ENCODE assay signal across 14 mouse cellular contexts in genomic region chr19:57180333-57180732, GRCm38 (mm10).
DNase-seq lines count a peak whose midpoint lies in the region; ATAC-seq and TF ChIP-seq lines count a peak whose summit lies in the region.
"Had no signal": no experiment of that assay in that cellular context is flagged by ENCODE, and none has a peak within 500 bp of the region (broad histone marks: within the 10 kb centered on the region; RNA-seq: fewer than 3 reads in every experiment).

No protein-coding gene starts in this region.

- H3K4me1 ChIP-seq in kidney, postnatal 0 days (replicated peaks; ENCODE audit: insufficient read depth, low read length): peaks cover 25% of the 10 kb centered on the region
- peaks cover 37% of the 10 kb centered on the region for H3K4me1 ChIP-seq in brown adipose tissue, adult 24 weeks (ENCODE audit: control insufficient read depth, insufficient read depth, insufficient read length, low read length)

- no peak overlapping the region for H3K9ac ChIP-seq in kidney, postnatal 0 days (ENCODE audit: low read depth, low read length)
- H3K9ac ChIP-seq: neural tube, embryonic 15.5 days had no signal

- no peaks in the 10 kb centered on the region for H3K27me3 ChIP-seq in kidney, postnatal 0 days (ENCODE audit: insufficient read depth, low read length)
- H3K27me3 ChIP-seq: neural tube, embryonic 15.5 days had no signal

- H3K4me2 ChIP-seq in kidney, postnatal 0 days (ENCODE audit: low read length): no peak overlapping the region
- H3K4me2 ChIP-seq: neural tube, embryonic 15.5 days had no signal

- H3K36me3 ChIP-seq in kidney, postnatal 0 days (ENCODE audit: insufficient read depth, low read length): no peaks in the 10 kb centered on the region
- H3K36me3 ChIP-seq: neural tube, embryonic 15.5 days had no signal

- H3K4me3 ChIP-seq in kidney, postnatal 0 days (replicated peaks; ENCODE audit: low read depth, low read length): no peak overlapping the region
- H3K4me3 ChIP-seq in brown adipose tissue, adult 24 weeks (ENCODE audit: insufficient read depth, low read depth, low read length): no peak overlapping the region
- H3K4me3 ChIP-seq: neural tube, embryonic 15.5 days had no signal

- H3K9me3 ChIP-seq in kidney, postnatal 0 days (replicated peaks; ENCODE audit: low read length): no peaks in the 10 kb centered on the region
- H3K9me3 ChIP-seq: neural tube, embryonic 15.5 days had no signal

- no peak for DNase-seq in frontal cortex, postnatal 36 days (ENCODE audit: low spot score in 2 of 2)
- no peak for DNase-seq in kidney, postnatal 0 days (ENCODE audit: low spot score)
- no peak for DNase-seq in kidney, postnatal 10 days
- no peak for DNase-seq in spleen, adult 12 weeks (ENCODE audit: low spot score)
- DNase-seq in adrenal gland, postnatal 14 days: no peak
- DNase-seq: adrenal gland, postnatal 36 days; layer of hippocampus, postnatal 36 days; midbrain, embryonic 14.5 days; right cerebral cortex, postnatal 25 days; thymus, adult 18-20 months had no signal

- 44% methylated on average over 9 of the region's 9 CpGs for WGBS in kidney, postnatal 0 days

- peak overlapping the region; percentile 72; the same call in 1 of the 2 replicates for H3K27ac ChIP-seq in kidney, postnatal 0 days
- peak overlapping the region; percentile 55 for H3K27ac ChIP-seq in brown adipose tissue, adult 24 weeks (replicated peaks; ENCODE audit: low read depth, low read length)
- H3K27ac ChIP-seq: neural tube, embryonic 15.5 days had no signal

- TF ChIP-seq CTCF in kidney, postnatal 0 days (IDR thresholded peaks at IDR 0.05; ENCODE audit: low read depth): no peak

- ATAC-seq in frontal cortex, adult (ENCODE audit: low TSS enrichment): peak; percentile 81
- no peak for ATAC-seq in kidney, postnatal 0 days (replicated peaks; ENCODE audit: low FRiP score, low read depth)
- ATAC-seq in megakaryocyte progenitor cell, adult 5-6 weeks (replicated peaks; ENCODE audit: poor library complexity): peak; percentile 26; the same call in 1 of the 2 replicates
